Mouse (Mus musculus): Measurements from ENCODE around the gene Fbrsl1.

The Fbrsl1 gene

GRCm38 (mm10) chr5:110408967-110409366 lies 39.3 kb downstream of the Fbrsl1 start:
- POLR2A ChIA-PET: interaction anchor here in 1 of 4 experiments (1.0 kb wide), 2 partner anchors 8 to 10 kb away, joined by 3 read pairs; no protein-coding TSS in a partner anchor
- CTCF ChIA-PET: interaction anchor here in 1 of 4 experiments (0.8 kb wide), 1 partner anchor 32 kb away, joined by 3 read pairs; no protein-coding TSS in a partner anchor

- ChIA-PET CTCF (interaction anchor here in 2 of 4 experiments (0.8 to 2.1 kb wide), 5 partner anchors 10 to 43 kb away, joined by 3 to 7 read pairs (median 3); no protein-coding TSS in a partner anchor), POLR2A (interaction anchor here (0.6 to 2.9 kb wide), 21 partner anchors 8 to 299 kb away, joined by 3 to 22 read pairs (median 4); partner anchors contain the start of gene Fbrsl1 (in 2 of the 4))
Observed at GRCm38 (mm10) chr5:110406065-110406714, 42.1 kb downstream of the Fbrsl1 start.

GRCm38 (mm10) chr5:110403931-110404330 lies 44.4 kb downstream of the Fbrsl1 start:
- ChIA-PET CTCF (interaction anchor here in 1 of 4 experiments (0.6 to 1.9 kb wide), 2 partner anchors 15 to 467 kb away, joined by 3 to 6 read pairs; no protein-coding TSS in a partner anchor), POLR2A (interaction anchor here in 2 of 4 experiments (0.8 to 3.5 kb wide), 9 partner anchors 9 to 40 kb away, joined by 3 to 9 read pairs (median 4); no protein-coding TSS in a partner anchor)

- ChIA-PET POLR2A (interaction anchor here in 2 of 4 experiments (1.0 to 3.5 kb wide), 5 partner anchors 13 to 67 kb away, joined by 4 to 9 read pairs (median 8); no protein-coding TSS in a partner anchor), CTCF (no interaction called here)
Observed at GRCm38 (mm10) chr5:110402557-110402956, 45.7 kb downstream of the Fbrsl1 start.

- ChIA-PET POLR2A (interaction anchor here in 1 of 4 experiments (0.6 to 1.4 kb wide), 8 partner anchors 9 to 1012 kb away, joined by 3 to 6 read pairs (median 3); no protein-coding TSS in a partner anchor), CTCF (interaction anchor here in 3 of 4 experiments (0.6 to 1.2 kb wide), 3 partner anchors 24 to 626 kb away, joined by 3 to 4 read pairs (median 3); no protein-coding TSS in a partner anchor)
Observed at GRCm38 (mm10) chr5:110401101-110401500, 47.2 kb downstream of the Fbrsl1 start.

- ChIA-PET POLR2A (interaction anchor here in 1 of 4 experiments (1.2 to 1.3 kb wide), 2 partner anchors 11 to 32 kb away, joined by 3 read pairs; no protein-coding TSS in a partner anchor), CTCF (no interaction called here)
Observed at GRCm38 (mm10) chr5:110395006-110395661, 53.2 kb downstream of the Fbrsl1 start.

GRCm38 (mm10) chr5:110392727-110393126 lies 55.6 kb downstream of the Fbrsl1 start:
- CTCF ChIA-PET: interaction anchor here in 1 of 4 experiments (1.3 to 1.7 kb wide), 3 partner anchors 16 to 38 kb away, joined by 4 to 6 read pairs (median 4); no protein-coding TSS in a partner anchor
- POLR2A ChIA-PET: interaction anchor here in 2 of 4 experiments (0.7 to 1.9 kb wide), 6 partner anchors 8 to 56 kb away, joined by 3 to 6 read pairs (median 4); partner anchors contain the start of gene Fbrsl1 (in 1 of the 2)

GRCm38 (mm10) chr5:110390631-110391030 lies 57.7 kb downstream of the Fbrsl1 start:
- CTCF ChIA-PET: interaction anchor here (1.2 to 3.6 kb wide), 5 partner anchors 13 to 40 kb away, joined by 3 to 17 read pairs (median 4); no protein-coding TSS in a partner anchor
- POLR2A ChIA-PET: interaction anchor here in 3 of 4 experiments (0.6 to 1.9 kb wide), 9 partner anchors 14 to 379 kb away, joined by 3 to 5 read pairs (median 4); no protein-coding TSS in a partner anchor

GRCm38 (mm10) chr5:110387332-110387731 lies 61.0 kb downstream of the Fbrsl1 start:
- ChIA-PET POLR2A (interaction anchor here in 3 of 4 experiments (0.6 to 2.2 kb wide), 16 partner anchors 9 to 468 kb away, joined by 3 to 9 read pairs (median 4); no protein-coding TSS in a partner anchor), CTCF (interaction anchor here in 3 of 4 experiments (0.6 to 3.6 kb wide), 8 partner anchors 9 to 279 kb away, joined by 3 to 17 read pairs (median 3); no protein-coding TSS in a partner anchor)

- CTCF ChIA-PET: interaction anchor here in 3 of 4 experiments (0.6 to 3.6 kb wide), 6 partner anchors 9 to 65 kb away, joined by 3 to 17 read pairs (median 3); no protein-coding TSS in a partner anchor
- POLR2A ChIA-PET: interaction anchor here in 2 of 4 experiments (0.6 to 2.4 kb wide), 13 partner anchors 9 to 51 kb away, joined by 3 to 14 read pairs (median 5); no protein-coding TSS in a partner anchor
Observed at GRCm38 (mm10) chr5:110386371-110387330, 61.7 kb downstream of the Fbrsl1 start.

- CTCF ChIA-PET: interaction anchor here (0.7 to 1.7 kb wide), 7 partner anchors 8 to 109 kb away, joined by 3 to 4 read pairs (median 3); no protein-coding TSS in a partner anchor
- POLR2A ChIA-PET: interaction anchor here in 2 of 4 experiments (0.8 to 2.9 kb wide), 16 partner anchors 8 to 425 kb away, joined by 3 to 14 read pairs (median 4); partner anchors contain the start of genes Pole (in 1 of the 2), Pxmp2 (in 1 of the 2) and Ulk1 (in 1 of the 2)
Observed at GRCm38 (mm10) chr5:110385263-110385662, 63.0 kb downstream of the Fbrsl1 start.

GRCm38 (mm10) chr5:110384491-110384890 lies 63.8 kb downstream of the Fbrsl1 start:
- ChIA-PET POLR2A (interaction anchor here in 2 of 4 experiments (0.8 to 2.9 kb wide), 19 partner anchors 12 to 426 kb away, joined by 3 to 14 read pairs (median 4); partner anchors contain the start of genes Fbrsl1 (in 1 of the 2), Pole (in 1 of the 2), Pxmp2 (in 1 of the 2) and Ulk1 (in 1 of the 2)), CTCF (interaction anchor here in 3 of 4 experiments (0.6 to 1.7 kb wide), 8 partner anchors 7 to 582 kb away, joined by 3 to 4 read pairs (median 3); partner anchors contain the start of genes Pole (in 1 of the 3) and Pxmp2 (in 1 of the 3))

GRCm38 (mm10) chr5:110379823-110380222 lies 68.5 kb downstream of the Fbrsl1 start:
- POLR2A ChIA-PET: interaction anchor here in 2 of 4 experiments (0.8 to 2.7 kb wide), 8 partner anchors 16 to 56 kb away, joined by 3 to 7 read pairs (median 5); no protein-coding TSS in a partner anchor
- CTCF ChIA-PET: interaction anchor here in 2 of 4 experiments (0.6 to 2.0 kb wide), 13 partner anchors 9 to 828 kb away, joined by 3 to 10 read pairs (median 5); partner anchors contain the start of gene P2rx2 (in 1 of the 2)

GRCm38 (mm10) chr5:110379086-110379485 lies 69.2 kb downstream of the Fbrsl1 start:
- CTCF ChIA-PET: interaction anchor here in 2 of 4 experiments (1.0 to 2.0 kb wide), 8 partner anchors 10 to 102 kb away, joined by 3 to 10 read pairs (median 6); no protein-coding TSS in a partner anchor
- POLR2A ChIA-PET: interaction anchor here in 2 of 4 experiments (0.5 to 1.8 kb wide), 6 partner anchors 15 to 90 kb away, joined by 3 to 5 read pairs (median 4); no protein-coding TSS in a partner anchor

GRCm38 (mm10) chr5:110378181-110378583 lies 70.1 kb downstream of the Fbrsl1 start:
- CTCF ChIA-PET: interaction anchor here in 3 of 4 experiments (1.6 to 2.3 kb wide), 4 partner anchors 51 to 95 kb away, joined by 4 to 23 read pairs (median 14); no protein-coding TSS in a partner anchor

More at GRCm38 (mm10) chr5:110378181-110378583, 70.1 kb downstream of the Fbrsl1 start:
- POLR2A ChIA-PET: interaction anchor here in 2 of 4 experiments (0.6 to 2.7 kb wide), 6 partner anchors 16 to 620 kb away, joined by 3 to 15 read pairs (median 7); partner anchors contain the start of gene Fbrsl1 (in 1 of the 2)

Measured in embryonic stem cell, embryonic (primary cell).